Comparison of ENCODE assay signal across 12 mouse cellular contexts in genomic region chr9:54829760-54830159, GRCm38 (mm10). TPM values are rescaled to one million over a fixed set of nuclear protein-coding genes. Genes with fewer than 3 reads are reported as not detected.
DNase-seq lines count a peak whose midpoint lies in the region; ATAC-seq and TF ChIP-seq lines count a peak whose summit lies in the region.
"Had no signal": no experiment of that assay in that cellular context is flagged by ENCODE, and none has a peak within 500 bp of the region (broad histone marks: within the 10 kb centered on the region; RNA-seq: fewer than 3 reads in every experiment).

No protein-coding gene starts in this region.

- no peaks in the 10 kb centered on the region for H3K4me1 ChIP-seq in forebrain, postnatal 0 days (ENCODE audit: insufficient read depth)
- H3K4me1 ChIP-seq in forebrain, embryonic 16.5 days (replicated peaks; ENCODE audit: control insufficient read depth, insufficient read depth, low read length), result no peaks in the 10 kb centered on the region
- no peaks in the 10 kb centered on the region for H3K4me1 ChIP-seq in midbrain, embryonic 14.5 days (ENCODE audit: control insufficient read depth, insufficient read depth, low read length)
- no peaks in the 10 kb centered on the region for H3K4me1 ChIP-seq in midbrain, embryonic 13.5 days (replicated peaks)
- H3K4me1 ChIP-seq: lung, embryonic 15.5 days; stomach, embryonic 15.5 days had no signal

- WGBS in forebrain, postnatal 0 days, result 29% methylated on average over 2 of the region's 2 CpGs
- 32% methylated on average over 2 of the region's 2 CpGs for WGBS in forebrain, embryonic 16.5 days
- 38% methylated on average over 2 of the region's 2 CpGs for WGBS in midbrain, embryonic 14.5 days
- 31% methylated on average over 2 of the region's 2 CpGs for WGBS in midbrain, embryonic 13.5 days

- H3K27me3 ChIP-seq in forebrain, postnatal 0 days (ENCODE audit: insufficient read depth, low read length), result no peaks in the 10 kb centered on the region
- no peaks in the 10 kb centered on the region for H3K27me3 ChIP-seq in forebrain, embryonic 16.5 days (replicated peaks; ENCODE audit: control insufficient read depth, insufficient read depth, low read length)
- no peaks in the 10 kb centered on the region for H3K27me3 ChIP-seq in midbrain, embryonic 14.5 days (ENCODE audit: control insufficient read depth, insufficient read depth, low read length)
- no peaks in the 10 kb centered on the region for H3K27me3 ChIP-seq in midbrain, embryonic 13.5 days
- H3K27me3 ChIP-seq: lung, embryonic 15.5 days; stomach, embryonic 15.5 days had no signal

- H3K9ac ChIP-seq in forebrain, postnatal 0 days, result no peak overlapping the region
- no peak overlapping the region for H3K9ac ChIP-seq in forebrain, embryonic 16.5 days (replicated peaks; ENCODE audit: low read depth, low read length)
- no peak overlapping the region for H3K9ac ChIP-seq in midbrain, embryonic 14.5 days (replicated peaks; ENCODE audit: low read length)
- H3K9ac ChIP-seq in midbrain, embryonic 13.5 days (replicated peaks), result no peak overlapping the region
- H3K9ac ChIP-seq: lung, embryonic 15.5 days; stomach, embryonic 15.5 days had no signal

- H3K36me3 ChIP-seq in forebrain, postnatal 0 days (ENCODE audit: insufficient read depth), result no peaks in the 10 kb centered on the region
- no peaks in the 10 kb centered on the region for H3K36me3 ChIP-seq in forebrain, embryonic 16.5 days (ENCODE audit: control insufficient read depth, insufficient read depth)
- no peaks in the 10 kb centered on the region for H3K36me3 ChIP-seq in midbrain, embryonic 14.5 days (ENCODE audit: control insufficient read depth, insufficient read depth, low read length)
- H3K36me3 ChIP-seq in midbrain, embryonic 13.5 days, result no peaks in the 10 kb centered on the region
- H3K36me3 ChIP-seq: lung, embryonic 15.5 days; stomach, embryonic 15.5 days had no signal

- no peak overlapping the region for H3K27ac ChIP-seq in forebrain, postnatal 0 days (ENCODE audit: low read depth, low read length)
- H3K27ac ChIP-seq in forebrain, embryonic 16.5 days (ENCODE audit: low read length), result no peak overlapping the region
- H3K27ac ChIP-seq in midbrain, embryonic 14.5 days (replicated peaks; ENCODE audit: low read depth, low read length), result no peak overlapping the region
- no peak overlapping the region for H3K27ac ChIP-seq in midbrain, embryonic 13.5 days
- H3K27ac ChIP-seq: lung, embryonic 15.5 days; stomach, embryonic 15.5 days had no signal

- no peak overlapping the region for H3K4me3 ChIP-seq in forebrain, postnatal 0 days (ENCODE audit: low read depth, low read length)
- H3K4me3 ChIP-seq in forebrain, embryonic 16.5 days (replicated peaks; ENCODE audit: low read length), result no peak overlapping the region
- no peak overlapping the region for H3K4me3 ChIP-seq in midbrain, embryonic 14.5 days (replicated peaks; ENCODE audit: low read depth, low read length)
- H3K4me3 ChIP-seq in midbrain, embryonic 13.5 days (replicated peaks), result no peak overlapping the region
- H3K4me3 ChIP-seq: lung, embryonic 15.5 days; stomach, embryonic 15.5 days had no signal

- no peaks in the 10 kb centered on the region for H3K9me3 ChIP-seq in forebrain, postnatal 0 days (ENCODE audit: low read length)
- H3K9me3 ChIP-seq in forebrain, embryonic 16.5 days (ENCODE audit: control insufficient read depth, low read length), result no peaks in the 10 kb centered on the region
- H3K9me3 ChIP-seq in midbrain, embryonic 14.5 days (ENCODE audit: control insufficient read depth, low read length), result no peaks in the 10 kb centered on the region
- H3K9me3 ChIP-seq in midbrain, embryonic 13.5 days, result no peaks in the 10 kb centered on the region
- H3K9me3 ChIP-seq: lung, embryonic 15.5 days; stomach, embryonic 15.5 days had no signal

- H3K4me2 ChIP-seq in forebrain, postnatal 0 days (ENCODE audit: low read depth), result no peak overlapping the region
- H3K4me2 ChIP-seq in forebrain, embryonic 16.5 days (ENCODE audit: low read length), result no peak overlapping the region
- H3K4me2 ChIP-seq in midbrain, embryonic 14.5 days (ENCODE audit: low read length), result no peak overlapping the region
- H3K4me2 ChIP-seq in midbrain, embryonic 13.5 days (replicated peaks), result no peak overlapping the region
- H3K4me2 ChIP-seq: lung, embryonic 15.5 days; stomach, embryonic 15.5 days had no signal

- ATAC-seq in forebrain, postnatal 0 days, result no peak
- ATAC-seq in forebrain, embryonic 16.5 days, result no peak
- no peak for ATAC-seq in midbrain, embryonic 14.5 days (ENCODE audit: low FRiP score, low TSS enrichment)
- no peak for ATAC-seq in midbrain, embryonic 13.5 days

- DNase-seq in forebrain, postnatal 0 days, result peak; percentile 24
- peak; percentile 56 for DNase-seq in midbrain, embryonic 14.5 days
- peak; percentile 13 for DNase-seq in c-Kit-positive CD71-positive TER-119-negative erythroid progenitor cells, embryonic 14.5 days (ENCODE audit: low read depth)
- DNase-seq in retina, embryonic 14.5 days (ENCODE audit: low spot score), result peak; percentile 73
- no peak for DNase-seq in T-cell, adult 2 months (ENCODE audit: low spot score)
- no peak for DNase-seq in kidney, adult 18-20 months
- DNase-seq: cerebellum, adult 11 months; heart, postnatal 36 days had no signal

- peak; percentile 46 for TF ChIP-seq CTCF in forebrain, postnatal 0 days (IDR thresholded peaks at IDR 0.05; ENCODE audit: low read depth)

RNA-seq across cellular contexts. Expression of gene Ireb2, which starts 33.8 kb away (rescaled TPM):
- 47.7 and 54.7 TPM in 2 replicates for total RNA-seq in forebrain, postnatal 0 days (2014; rRNA removed)
- polyA plus RNA-seq in forebrain, postnatal 0 days (2015; fragmentation: Nextera tagmentation; extraction: Ambion mirVana), result 12.0 and 18.5 TPM in 2 replicates
- polyA plus RNA-seq in forebrain, embryonic 16.5 days (2015; fragmentation: Nextera tagmentation; extraction: Ambion mirVana), result 53.5 and 60.9 TPM in 2 replicates
- 40.2 and 62.3 TPM in 2 replicates for polyA plus RNA-seq in midbrain, embryonic 14.5 days (2014; fragmentation: Nextera tagmentation; extraction: Ambion mirVana)
- 49.5 and 53.1 TPM in 2 replicates for polyA plus RNA-seq in midbrain, embryonic 13.5 days (2015; fragmentation: Nextera tagmentation; extraction: Ambion mirVana)

Comparison
In these comparisons a context has a peak if more than half of its experiments do, and no peak if none do; other contexts are left out.
1. DNase-seq: peak in forebrain, postnatal 0 days (single experiment), midbrain, embryonic 14.5 days (single experiment), c-Kit-positive CD71-positive TER-119-negative erythroid progenitor cells, embryonic 14.5 days (single experiment) and retina, embryonic 14.5 days (single experiment); none in T-cell, adult 2 months (single experiment) and kidney, adult 18-20 months (single experiment).